Mouse (Mus musculus) limb, embryonic 12.5 days (tissue): Measurements from ENCODE around the gene Hpd. TPM values are rescaled to one million over a fixed set of nuclear protein-coding genes. Genes with fewer than 3 reads are reported as not detected.

Experiments
- ATAC-seq: fragments of 200-750 bp; cut with Nextera tagmentation; 2 replicates; pipeline ENCODE4 v1.8.0; 2017; ENCODE audit warnings: low read depth, moderate TSS enrichment; ENCODE audit not compliant: insufficient number of reproducible peaks, insufficient read depth, low FRiP score, low TSS enrichment
- H3K27ac ChIP-seq: fragments of 300-500 bp; sonication (generic); 2 replicates; pipeline ENCODE4 v1.5.1; 2016; ENCODE audit warnings: mild to moderate bottlenecking, moderate library complexity
- H3K27me3 ChIP-seq: fragments of 300-500 bp; sonication (generic); 2 replicates; pipeline ENCODE4 v1.6.1; 2016; ENCODE audit warnings: mild to moderate bottlenecking, moderate library complexity
- H3K36me3 ChIP-seq: fragments of 300-500 bp; sonication (generic); 2 replicates; pipeline ENCODE4 v1.6.1; 2016; ENCODE audit warnings: mild to moderate bottlenecking, moderate library complexity
- H3K4me1 ChIP-seq: fragments of 300-500 bp; sonication (generic); replicated peaks from 2 replicates; pipeline ENCODE4 v1.6.1; 2016
- H3K4me2 ChIP-seq: fragments of 300-500 bp; sonication (generic); 2 replicates; pipeline ENCODE4 v1.6.1; 2016; ENCODE audit warnings: mild to moderate bottlenecking, moderate library complexity
- H3K4me3 ChIP-seq: fragments of 300-500 bp; sonication (generic); replicated peaks from 2 replicates; pipeline ENCODE4 v1.5.1; 2016; ENCODE audit warnings: mild to moderate bottlenecking
- H3K9ac ChIP-seq: fragments of 300-500 bp; sonication (generic); replicated peaks from 2 replicates; pipeline ENCODE4 v1.6.1; 2016; ENCODE audit warnings: mild to moderate bottlenecking, moderate library complexity
- H3K9me3 ChIP-seq: fragments of 300-500 bp; sonication (generic); 2 replicates; pipeline ENCODE4 v1.6.1; 2016; ENCODE audit warnings: mild to moderate bottlenecking, moderate library complexity
- WGBS: fragments of 180-500 bp; shearing (Covaris S2); methylation state at CpG from one replicate; pipeline ENCODE4 v1.1.7; 2016; 5-methylcytosine and 5-hydroxymethylcytosine counted together
- polyA plus RNA-seq: library from polyadenylated mRNA; unstranded; fragments of >200 nt; fragmentation: Nextera tagmentation; extraction: Ambion mirVana; gene quantifications from 2 replicates; pipeline ENCODE4 v1.2.1, GENCODE M21; 2016

Gene Hpd
- polyA plus RNA-seq, 1 experiment from 2014 or later: not detected

GRCm38 (mm10) chr5:123139722-123140627, 42.6 kb downstream of the Hpd start:
- Histone ChIP-seq H3K36me3 (peaks cover 16% of the 10 kb centered on the region; the same call in 1 of the 2 replicates), H3K4me1 (peaks cover 48% of the 10 kb centered on the region), H3K4me3 (peak overlapping the region; percentile 99), H3K27me3 (no peaks in the 10 kb centered on the region), H3K9me3 (no peaks in the 10 kb centered on the region), H3K4me2 (peak overlapping the region; percentile 100), H3K27ac (peak overlapping the region; percentile 100), H3K9ac (peak overlapping the region; percentile 100)
- 1% methylated on average over 28 of the region's 28 CpGs for WGBS
- no peak for ATAC-seq

- H3K4me2 ChIP-seq: peak overlapping the region; percentile 100
- H3K4me1 ChIP-seq: peaks cover 48% of the 10 kb centered on the region
- H3K4me3 ChIP-seq: peak overlapping the region; percentile 99
- ATAC-seq: no peak
- WGBS: under 1% methylated on average over 39 of the region's 39 CpGs
- H3K9ac ChIP-seq: peak overlapping the region; percentile 100
- H3K9me3 ChIP-seq: no peaks in the 10 kb centered on the region
- peaks cover 24% of the 10 kb centered on the region for H3K36me3 ChIP-seq
- peak overlapping the region; percentile 100 for H3K27ac ChIP-seq
- no peaks in the 10 kb centered on the region for H3K27me3 ChIP-seq
These were observed 43.4 kb downstream of the Hpd start for GRCm38 (mm10) chr5:123138953-123139721.

- no peak for ATAC-seq
- peaks cover 31% of the 10 kb centered on the region for H3K36me3 ChIP-seq
- peak overlapping the region; percentile 100 for H3K4me2 ChIP-seq
- H3K9ac ChIP-seq: peak overlapping the region; percentile 100
- under 1% methylated on average over 39 of the region's 40 CpGs for WGBS
- H3K27ac ChIP-seq: peak overlapping the region; percentile 100
- peaks cover 49% of the 10 kb centered on the region for H3K4me1 ChIP-seq
- H3K9me3 ChIP-seq: no peaks in the 10 kb centered on the region
- peak overlapping the region; percentile 99 for H3K4me3 ChIP-seq
- no peaks in the 10 kb centered on the region for H3K27me3 ChIP-seq
These were observed 44.2 kb downstream of the Hpd start for GRCm38 (mm10) chr5:123138230-123138911.

GRCm38 (mm10) chr5:123137910-123138229, 44.7 kb downstream of the Hpd start:
- H3K27ac ChIP-seq: peak overlapping the region; percentile 100
- peak overlapping the region; percentile 100 for H3K4me2 ChIP-seq
- under 1% methylated on average over 6 of the region's 6 CpGs for WGBS
- peaks cover 31% of the 10 kb centered on the region for H3K36me3 ChIP-seq
- peak overlapping the region; percentile 99 for H3K4me3 ChIP-seq
- H3K9me3 ChIP-seq: no peaks in the 10 kb centered on the region
- peaks cover 54% of the 10 kb centered on the region for H3K4me1 ChIP-seq
- no peak for ATAC-seq
- H3K9ac ChIP-seq: peak overlapping the region; percentile 100
- no peaks in the 10 kb centered on the region for H3K27me3 ChIP-seq

GRCm38 (mm10) chr5:123137044-123137909, 45.2 kb downstream of the Hpd start:
- peak overlapping the region; percentile 100 for H3K4me2 ChIP-seq
- H3K27ac ChIP-seq: peak overlapping the region; percentile 100
- H3K4me1 ChIP-seq: peaks cover 60% of the 10 kb centered on the region
- no peak for ATAC-seq
- H3K4me3 ChIP-seq: peak overlapping the region; percentile 99
- 1% methylated on average over 20 of the region's 20 CpGs for WGBS
- H3K9me3 ChIP-seq: no peaks in the 10 kb centered on the region
- no peaks in the 10 kb centered on the region for H3K27me3 ChIP-seq
- peaks cover 31% of the 10 kb centered on the region for H3K36me3 ChIP-seq
- H3K9ac ChIP-seq: peak overlapping the region; percentile 100

GRCm38 (mm10) chr5:123136361-123137043, 46.0 kb downstream of the Hpd start:
- peaks cover 68% of the 10 kb centered on the region for H3K4me1 ChIP-seq
- H3K4me2 ChIP-seq: peak overlapping the region; percentile 100
- no peaks in the 10 kb centered on the region for H3K27me3 ChIP-seq
- ATAC-seq: 0 out of 2 replicates have a peak, but pooled peaks have one; percentile 11
- H3K9me3 ChIP-seq: no peaks in the 10 kb centered on the region
- H3K9ac ChIP-seq: peak overlapping the region; percentile 100
- 1% methylated on average over 13 of the region's 13 CpGs for WGBS
- peaks cover 31% of the 10 kb centered on the region for H3K36me3 ChIP-seq
- peak overlapping the region; percentile 100 for H3K27ac ChIP-seq
- H3K4me3 ChIP-seq: peak overlapping the region; percentile 99

- Histone ChIP-seq H3K4me3 (peak overlapping the region; percentile 99), H3K9ac (peak overlapping the region; percentile 100), H3K4me2 (peak overlapping the region; percentile 100), H3K36me3 (peaks cover 34% of the 10 kb centered on the region), H3K27me3 (no peaks in the 10 kb centered on the region), H3K27ac (peak overlapping the region; percentile 100), H3K9me3 (no peaks in the 10 kb centered on the region), H3K4me1 (peaks cover 71% of the 10 kb centered on the region)
- 1% methylated on average over 30 of the region's 30 CpGs for WGBS
- no peak for ATAC-seq
These were observed 46.8 kb downstream of the Hpd start for GRCm38 (mm10) chr5:123135471-123136360.

- WGBS: 16% methylated on average over 8 of the region's 8 CpGs
- H3K4me1 ChIP-seq: peaks cover 71% of the 10 kb centered on the region
- H3K9me3 ChIP-seq: no peaks in the 10 kb centered on the region
- peak overlapping the region; percentile 100 for H3K4me2 ChIP-seq
- peak overlapping the region; percentile 100 for H3K27ac ChIP-seq
- no peak for ATAC-seq
- peak overlapping the region; percentile 99 for H3K4me3 ChIP-seq
- peak overlapping the region; percentile 100 for H3K9ac ChIP-seq
- H3K36me3 ChIP-seq: peaks cover 42% of the 10 kb centered on the region
- no peaks in the 10 kb centered on the region for H3K27me3 ChIP-seq
These were observed 47.6 kb downstream of the Hpd start for GRCm38 (mm10) chr5:123134875-123135382.

GRCm38 (mm10) chr5:123134186-123134874, 48.2 kb downstream of the Hpd start:
- Histone ChIP-seq H3K9ac (peak overlapping the region; percentile 100), H3K4me2 (peak overlapping the region; percentile 100), H3K27me3 (no peaks in the 10 kb centered on the region), H3K4me1 (peaks cover 71% of the 10 kb centered on the region), H3K9me3 (no peaks in the 10 kb centered on the region), H3K4me3 (peak overlapping the region; percentile 99), H3K27ac (peak overlapping the region; percentile 100), H3K36me3 (peaks cover 48% of the 10 kb centered on the region)
- WGBS: 52% methylated on average over 13 of the region's 13 CpGs
- ATAC-seq: no peak
